Mouse (Mus musculus) stomach, embryonic 16.5 days (tissue): ENCODE results near the gene Radil. TPM values are rescaled to one million over a fixed set of nuclear protein-coding genes. Genes with fewer than 3 reads are reported as not detected.
A peak's percentile ranks its signal among the peaks of the same experiment; 100 is the strongest.

Source experiments
- ATAC-seq: fragments of 200-750 bp; cut with Nextera tagmentation; 2 replicates; pipeline ENCODE4 v1.8.0; 2017; ENCODE audit warnings: moderate number of reproducible peaks, moderate TSS enrichment; ENCODE audit not compliant: insufficient read depth, low FRiP score
- H3K27ac ChIP-seq: fragments of 300-500 bp; sonication (generic); 2 replicates; pipeline ENCODE4 v1.5.1; 2014; ENCODE audit warnings: low read length
- H3K27me3 ChIP-seq: fragments of 300-500 bp; sonication (generic); 2 replicates; pipeline ENCODE4 v1.6.1; 2014; ENCODE audit warnings: low read length, control low read depth, mixed read lengths; ENCODE audit not compliant: control insufficient read depth, insufficient read depth
- H3K36me3 ChIP-seq: fragments of 300-500 bp; sonication (generic); 2 replicates; pipeline ENCODE4 v1.6.1; 2014; ENCODE audit warnings: low read length; ENCODE audit not compliant: control insufficient read depth, insufficient read depth
- H3K4me1 ChIP-seq: fragments of 300-500 bp; sonication (generic); 2 replicates; pipeline ENCODE4 v1.6.1; 2014; ENCODE audit warnings: low read length, control low read depth, mixed read lengths; ENCODE audit not compliant: control insufficient read depth, insufficient read depth
- H3K4me2 ChIP-seq: fragments of 300-500 bp; sonication (generic); 2 replicates; pipeline ENCODE4 v1.6.1; 2014; ENCODE audit warnings: low read depth, low read length, mixed read lengths
- H3K4me3 ChIP-seq: fragments of 300-500 bp; sonication (generic); replicated peaks from 2 replicates; pipeline ENCODE4 v1.5.1; 2014; ENCODE audit warnings: mild to moderate bottlenecking, low read length
- H3K9ac ChIP-seq: fragments of 300-500 bp; sonication (generic); 2 replicates; pipeline ENCODE4 v1.6.1; 2014; ENCODE audit warnings: low read length
- H3K9me3 ChIP-seq: fragments of 300-500 bp; sonication (generic); replicated peaks from 2 replicates; pipeline ENCODE4 v1.6.1; 2016; ENCODE audit warnings: low read length, control low read depth; ENCODE audit not compliant: control insufficient read depth
- WGBS: fragments of 180-500 bp; shearing (Covaris S2); extraction: QIAGEN DNeasy Blood & Tissue Kit; methylation state at CpG from one replicate; pipeline ENCODE4 v1.1.7; 2014; 5-methylcytosine and 5-hydroxymethylcytosine counted together
- polyA plus RNA-seq: library from polyadenylated mRNA; unstranded; fragments of >200 nt; fragmentation: Nextera tagmentation; extraction: Ambion mirVana; gene quantifications from 2 replicates; pipeline ENCODE4 v1.2.1, GENCODE M21; 2015

Gene Radil
- 1.8 and 2.4 TPM in 2 replicates for polyA plus RNA-seq

GRCm38 (mm10) chr5:142550706-142551652 is at the start of gene Radil:
Gene Radil (minus strand): TSS chr5:142551098.
- peak; percentile 96 for ATAC-seq
- WGBS, result 2% methylated on average over 80 of the region's 80 CpGs
- Histone ChIP-seq H3K9ac (peak within 1 kb of the TSS; percentile 62), H3K4me3 (peak within 1 kb of the TSS; percentile 55), H3K27me3 (0 out of 2 replicates have a peak, but pooled peaks cover 3% of the 10 kb centered on the region), H3K27ac (no peak within 1 kb of the TSS), H3K9me3 (no peaks in the 10 kb centered on the region), H3K4me1 (0 out of 2 replicates have a peak, but pooled peaks cover 3% of the 10 kb centered on the region), H3K36me3 (no peaks in the 10 kb centered on the region), H3K4me2 (peak within 1 kb of the TSS; percentile 92)

- Histone ChIP-seq H3K36me3 (no peaks in the 10 kb centered on the region), H3K27ac (no peak overlapping the region), H3K9me3 (no peaks in the 10 kb centered on the region), H3K9ac (no peak overlapping the region), H3K4me2 (no peak overlapping the region), H3K4me1 (no peaks in the 10 kb centered on the region), H3K4me3 (no peak overlapping the region), H3K27me3 (no peaks in the 10 kb centered on the region)
- 54% methylated on average over 6 of the region's 6 CpGs for WGBS
- no peak for ATAC-seq
Observed at GRCm38 (mm10) chr5:142597648-142598390, 46.9 kb upstream of the Radil start.

GRCm38 (mm10) chr5:142596723-142597122 is 45.8 kb upstream of the Radil start:
- Histone ChIP-seq H3K4me1 (no peaks in the 10 kb centered on the region), H3K4me3 (no peak overlapping the region), H3K27ac (no peak overlapping the region), H3K36me3 (no peaks in the 10 kb centered on the region), H3K9ac (no peak overlapping the region), H3K27me3 (no peaks in the 10 kb centered on the region), H3K9me3 (no peaks in the 10 kb centered on the region), H3K4me2 (no peak overlapping the region)
- ATAC-seq, result peak; percentile 53
- WGBS, result 69% methylated on average over 6 of the region's 6 CpGs

- no peaks in the 10 kb centered on the region for H3K36me3 ChIP-seq
- 69% methylated on average over 3 of the region's 3 CpGs for WGBS
- ATAC-seq, result no peak
- no peaks in the 10 kb centered on the region for H3K27me3 ChIP-seq
- no peaks in the 10 kb centered on the region for H3K4me1 ChIP-seq
- H3K9ac ChIP-seq, result no peak overlapping the region
- no peak overlapping the region for H3K4me2 ChIP-seq
- H3K4me3 ChIP-seq, result no peak overlapping the region
- no peak overlapping the region for H3K27ac ChIP-seq
- H3K9me3 ChIP-seq, result no peaks in the 10 kb centered on the region
Observed at GRCm38 (mm10) chr5:142595698-142596097, 44.8 kb upstream of the Radil start.

GRCm38 (mm10) chr5:142590953-142591616 is 40.2 kb upstream of the Radil start:
- 82% methylated on average over 6 of the region's 6 CpGs for WGBS
- no peak overlapping the region for H3K4me3 ChIP-seq
- no peak overlapping the region for H3K9ac ChIP-seq
- H3K27ac ChIP-seq, result no peak overlapping the region
- no peaks in the 10 kb centered on the region for H3K4me1 ChIP-seq
- H3K4me2 ChIP-seq, result no peak overlapping the region
- no peaks in the 10 kb centered on the region for H3K9me3 ChIP-seq
- no peak for ATAC-seq
- no peaks in the 10 kb centered on the region for H3K36me3 ChIP-seq
- H3K27me3 ChIP-seq, result no peaks in the 10 kb centered on the region

- peak; percentile 66; the same call in 1 of the 2 replicates for ATAC-seq
Observed at GRCm38 (mm10) chr5:142583616-142584126, 32.8 kb upstream of the Radil start.

GRCm38 (mm10) chr5:142581517-142581916 is 30.6 kb upstream of the Radil start:
- H3K27me3 ChIP-seq, result no peaks in the 10 kb centered on the region
- no peaks in the 10 kb centered on the region for H3K36me3 ChIP-seq
- 0 out of 2 replicates have a peak, but pooled peaks have one; percentile 35 for ATAC-seq
- H3K9me3 ChIP-seq, result no peaks in the 10 kb centered on the region
- WGBS, result 9% methylated on average over 5 of the region's 5 CpGs
- H3K9ac ChIP-seq, result no peak overlapping the region
- no peaks in the 10 kb centered on the region for H3K4me1 ChIP-seq
- no peak overlapping the region for H3K4me2 ChIP-seq
- no peak overlapping the region for H3K4me3 ChIP-seq
- H3K27ac ChIP-seq, result no peak overlapping the region

More at GRCm38 (mm10) chr5:142583616-142584126, 32.8 kb upstream of the Radil start:
- Histone ChIP-seq H3K4me1 (no peaks in the 10 kb centered on the region), H3K36me3 (no peaks in the 10 kb centered on the region), H3K9ac (no peak overlapping the region), H3K4me3 (no peak overlapping the region), H3K27ac (no peak overlapping the region), H3K4me2 (no peak overlapping the region), H3K27me3 (no peaks in the 10 kb centered on the region), H3K9me3 (no peaks in the 10 kb centered on the region)
- WGBS, result 49% methylated on average over 14 of the region's 14 CpGs

GRCm38 (mm10) chr5:142578192-142578591 is 27.3 kb upstream of the Radil start:
- H3K9ac ChIP-seq, result no peak overlapping the region
- ATAC-seq, result no peak
- no peaks in the 10 kb centered on the region for H3K36me3 ChIP-seq
- H3K9me3 ChIP-seq, result no peaks in the 10 kb centered on the region
- H3K27ac ChIP-seq, result no peak overlapping the region
- no peak overlapping the region for H3K4me3 ChIP-seq
- no peak overlapping the region for H3K4me2 ChIP-seq
- H3K27me3 ChIP-seq, result no peaks in the 10 kb centered on the region
- H3K4me1 ChIP-seq, result no peaks in the 10 kb centered on the region
- 86% methylated on average over 10 of the region's 10 CpGs for WGBS
